In genomic region chr19:12478369-12478768, GRCm38 (mm10) we compare ENCODE assay signal across 32 mouse cellular contexts. TPM values are rescaled to one million over a fixed set of nuclear protein-coding genes. Genes with fewer than 3 reads are reported as not detected.
DNase-seq lines count a peak whose midpoint lies in the region; ATAC-seq and TF ChIP-seq lines count a peak whose summit lies in the region.
"Had no signal": no experiment of that assay in that cellular context is flagged by ENCODE, and none has a peak within 500 bp of the region (broad histone marks: within the 10 kb centered on the region; RNA-seq: fewer than 3 reads in every experiment).

No protein-coding gene starts in this region.

- H3K4me3 ChIP-seq in neural tube, embryonic 13.5 days = no peak overlapping the region
- H3K4me3 ChIP-seq in bone marrow macrophage, adult 2 months (ENCODE audit: insufficient read depth, low read length) = no peak overlapping the region
- H3K4me3 ChIP-seq: embryonic facial prominence, embryonic 13.5 days; erythroblast, embryonic 14.5 days; forebrain, embryonic 12.5 days; limb, embryonic 15.5 days; liver, embryonic 15.5 days; lung, embryonic 15.5 days; midbrain, embryonic 12.5 days; neural tube, embryonic 12.5 days; stomach, embryonic 15.5 days had no signal

- no peak overlapping the region for H3K4me2 ChIP-seq in neural tube, embryonic 13.5 days
- H3K4me2 ChIP-seq: embryonic facial prominence, embryonic 13.5 days; forebrain, embryonic 12.5 days; limb, embryonic 15.5 days; liver, embryonic 15.5 days; lung, embryonic 15.5 days; midbrain, embryonic 12.5 days; neural tube, embryonic 12.5 days; stomach, embryonic 15.5 days had no signal

- no peak for TF ChIP-seq POLR2A in bone marrow macrophage, adult 2 months (IDR thresholded peaks at IDR 0.05; ENCODE audit: borderline replicate concordance, low read depth, low read length)

- DNase-seq in adrenal gland, postnatal 14 days = peak; percentile 57
- DNase-seq in adrenal gland, adult 2 months = no peak
- no peak for DNase-seq in neural tube, embryonic 10.5 days (ENCODE audit: extremely low spot score, low spot score)
- no peak for DNase-seq in embryo, embryonic 9.5 days (ENCODE audit: extremely low spot score)
- DNase-seq in kidney, postnatal 14 days = no peak
- DNase-seq: cerebellum, adult 11 months; cerebellum, adult 9-11 months; gastrocnemius, postnatal 25 days; kidney, postnatal 36 days; left cerebral cortex, postnatal 4 days; retina, postnatal 1 day; right cerebral cortex, postnatal 4 days; thymus, postnatal 14 days had no signal

- no peak for ATAC-seq in neural tube, embryonic 13.5 days (ENCODE audit: low read depth)
- ATAC-seq in megakaryocyte progenitor cell, adult 5-6 weeks (replicated peaks; ENCODE audit: poor library complexity) = peak; percentile 81
- ATAC-seq: intestine, postnatal 0 days had no signal

- peaks cover 85% of the 10 kb centered on the region for H3K36me3 ChIP-seq in neural tube, embryonic 13.5 days

- no peaks in the 10 kb centered on the region for H3K27me3 ChIP-seq in neural tube, embryonic 13.5 days
- H3K27me3 ChIP-seq: embryonic facial prominence, embryonic 13.5 days; forebrain, embryonic 12.5 days; limb, embryonic 15.5 days; liver, embryonic 15.5 days; lung, embryonic 15.5 days; midbrain, embryonic 12.5 days; neural tube, embryonic 12.5 days; stomach, embryonic 15.5 days had no signal

- TF ChIP-seq CTCF in bone marrow macrophage, adult 2 months (IDR thresholded peaks at IDR 0.05; ENCODE audit: low read depth, low read length) = no peak

- no peaks in the 10 kb centered on the region for H3K9me3 ChIP-seq in neural tube, embryonic 13.5 days
- H3K9me3 ChIP-seq: embryonic facial prominence, embryonic 13.5 days; forebrain, embryonic 12.5 days; limb, embryonic 15.5 days; liver, embryonic 15.5 days; lung, embryonic 15.5 days; midbrain, embryonic 12.5 days; neural tube, embryonic 12.5 days; stomach, embryonic 15.5 days had no signal

- peaks cover 20% of the 10 kb centered on the region for H3K4me1 ChIP-seq in neural tube, embryonic 13.5 days (replicated peaks)
- peaks cover 48% of the 10 kb centered on the region for H3K4me1 ChIP-seq in bone marrow macrophage, adult 2 months (ENCODE audit: control insufficient read depth, insufficient read depth, low read length)
- H3K4me1 ChIP-seq: forebrain, embryonic 12.5 days; midbrain, embryonic 12.5 days had no signal

- H3K9ac ChIP-seq in neural tube, embryonic 13.5 days = no peak overlapping the region
- H3K9ac ChIP-seq: embryonic facial prominence, embryonic 13.5 days; forebrain, embryonic 12.5 days; limb, embryonic 15.5 days; liver, embryonic 15.5 days; lung, embryonic 15.5 days; neural tube, embryonic 12.5 days; stomach, embryonic 15.5 days had no signal

- peak overlapping the region; percentile 29; the same call in 1 of the 2 replicates for H3K27ac ChIP-seq in neural tube, embryonic 13.5 days (replicated peaks)
- peak overlapping the region; percentile 26; the same call in 1 of the 2 replicates for H3K27ac ChIP-seq in bone marrow macrophage, adult 2 months (ENCODE audit: insufficient read depth, low read depth, low read length)
- H3K27ac ChIP-seq: embryonic facial prominence, embryonic 13.5 days; forebrain, embryonic 12.5 days; limb, embryonic 15.5 days; liver, embryonic 15.5 days; lung, embryonic 15.5 days; midbrain, embryonic 12.5 days; neural tube, embryonic 12.5 days; stomach, embryonic 15.5 days had no signal

- WGBS in neural tube, embryonic 13.5 days = 87% methylated on average over 6 of the region's 6 CpGs

RNA-seq across cellular contexts. Expression of gene Mpeg1, which starts 17.8 kb away (rescaled TPM):
- total RNA-seq in adrenal gland, postnatal 14 days (2021) = 10.8 and 18.2 TPM in 2 replicates
- 10 to 100 TPM; 28.3 to 31.6 TPM for total RNA-seq in adrenal gland, adult 2 months (2021)
- 3.1 and 4.1 TPM in 2 replicates for polyA plus RNA-seq in adrenal gland, adult 2 months (2012; rRNA removed)
- 0.54 and 0.89 TPM in 2 replicates for polyA plus RNA-seq in neural tube, embryonic 13.5 days (2015; fragmentation: Nextera tagmentation; extraction: Ambion mirVana)
- 2,155 and 2,361 TPM in 2 replicates for polyA plus RNA-seq in bone marrow macrophage, adult 2 months (2012; ENCODE audit: insufficient read depth, insufficient read length, missing spikeins)
- 74.6 and 105 TPM in 2 replicates for total RNA-seq in megakaryocyte progenitor cell, adult 5-6 weeks (2015)
- total RNA-seq in megakaryocyte progenitor cell, adult 5-6 weeks (2017) = 41.8 and 52.4 TPM in 2 replicates

RNA-seq across cellular contexts. Expression of gene Dtx4, which starts 22.9 kb away (rescaled TPM):
- total RNA-seq in adrenal gland, postnatal 14 days (2021) = 19.7 and 24.6 TPM in 2 replicates
- total RNA-seq in adrenal gland, adult 2 months (2021) = 10 to 100 TPM; 16.7 to 24.2 TPM
- 9.2 and 10.8 TPM in 2 replicates for polyA plus RNA-seq in adrenal gland, adult 2 months (2012; rRNA removed)
- polyA plus RNA-seq in neural tube, embryonic 13.5 days (2015; fragmentation: Nextera tagmentation; extraction: Ambion mirVana) = 34.2 and 35.5 TPM in 2 replicates
- polyA plus RNA-seq in bone marrow macrophage, adult 2 months (2012; ENCODE audit: insufficient read depth, insufficient read length, missing spikeins) = 18.5 and 19.3 TPM in 2 replicates
- 41.4 and 46.5 TPM in 2 replicates for total RNA-seq in megakaryocyte progenitor cell, adult 5-6 weeks (2015)
- 38.9 and 39.0 TPM in 2 replicates for total RNA-seq in megakaryocyte progenitor cell, adult 5-6 weeks (2017)

RNA-seq across cellular contexts. Expression of gene Pfpl, which starts 50.7 kb away (rescaled TPM):
- not detected in 2 replicates for total RNA-seq in adrenal gland, postnatal 14 days (2021)
- not detected for total RNA-seq in adrenal gland, adult 2 months (2021)
- not detected in 2 replicates for polyA plus RNA-seq in adrenal gland, adult 2 months (2012; rRNA removed)
- polyA plus RNA-seq in neural tube, embryonic 13.5 days (2015; fragmentation: Nextera tagmentation; extraction: Ambion mirVana) = 0.08 TPM in 1 of 2 replicates, not detected in the other
- not detected in 2 replicates for polyA plus RNA-seq in bone marrow macrophage, adult 2 months (2012; ENCODE audit: insufficient read depth, insufficient read length, missing spikeins)
- not detected in 2 replicates for total RNA-seq in megakaryocyte progenitor cell, adult 5-6 weeks (2015)
- not detected in 2 replicates for total RNA-seq in megakaryocyte progenitor cell, adult 5-6 weeks (2017)
- total RNA-seq: adrenal gland, postnatal 36 days; gastrocnemius, postnatal 25 days; heart, adult 8-10 months; heart, postnatal 25 days; left cerebral cortex, adult 18-20 months; left cerebral cortex, postnatal 4 days had no signal
- polyA plus RNA-seq: embryonic facial prominence, embryonic 13.5 days; erythroblast, embryonic 14.5 days; forebrain, embryonic 12.5 days; heart, embryonic 14.5 days; intestine, postnatal 0 days; kidney, embryonic 14.5 days; limb, embryonic 15.5 days; liver, embryonic 15.5 days; lung, embryonic 15.5 days; midbrain, embryonic 12.5 days; neural tube, embryonic 12.5 days; stomach, embryonic 15.5 days had no signal
